ENCODE assay signal across 9 mouse cellular contexts in the genomic region with DNA sequence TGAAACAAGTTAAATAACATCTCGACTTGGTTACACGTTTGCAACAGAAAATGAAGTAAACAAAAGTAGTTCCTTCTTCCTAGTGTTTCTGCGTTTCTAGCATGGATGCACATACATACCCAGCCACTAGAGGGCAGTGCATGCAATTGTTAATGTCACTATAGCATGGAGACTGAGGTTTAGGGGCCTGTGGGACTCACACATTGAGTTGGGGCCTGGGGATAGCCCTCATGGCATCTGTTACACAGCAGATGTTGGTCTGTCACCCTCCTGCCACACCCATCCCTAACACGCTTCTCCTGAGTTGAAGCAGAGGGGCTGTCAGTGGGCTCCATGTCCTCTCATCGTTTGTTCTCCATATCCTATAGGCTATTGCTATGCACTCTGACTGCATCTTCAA. TPM values are rescaled to one million over a fixed set of nuclear protein-coding genes. Genes with fewer than 3 reads are reported as not detected.
DNase-seq lines count a peak whose midpoint lies in the region; ATAC-seq and TF ChIP-seq lines count a peak whose summit lies in the region.
"Had no signal": no experiment of that assay in that cellular context is flagged by ENCODE, and none has a peak within 500 bp of the region (broad histone marks: within the 10 kb centered on the region; RNA-seq: fewer than 3 reads in every experiment).

No protein-coding gene starts in this region.

- no peak overlapping the region for H3K27ac ChIP-seq in lung, postnatal 0 days (ENCODE audit: low read length)
- H3K27ac ChIP-seq in hindbrain, embryonic 12.5 days = no peak overlapping the region
- no peak overlapping the region for H3K27ac ChIP-seq in hindbrain, embryonic 14.5 days

- no peaks in the 10 kb centered on the region for H3K27me3 ChIP-seq in lung, postnatal 0 days (replicated peaks; ENCODE audit: insufficient read depth, low read length)
- H3K27me3 ChIP-seq in hindbrain, embryonic 12.5 days = no peaks in the 10 kb centered on the region
- no peaks in the 10 kb centered on the region for H3K27me3 ChIP-seq in hindbrain, embryonic 14.5 days (ENCODE audit: control insufficient read depth, insufficient read depth, low read length)

- H3K4me3 ChIP-seq in lung, postnatal 0 days (ENCODE audit: low read depth, low read length) = no peak overlapping the region
- H3K4me3 ChIP-seq in hindbrain, embryonic 12.5 days = no peak overlapping the region
- H3K4me3 ChIP-seq in hindbrain, embryonic 14.5 days (replicated peaks; ENCODE audit: low read length) = no peak overlapping the region
- H3K4me3 ChIP-seq: myocyte had no signal

- 50% methylated on average over 5 of the region's 5 CpGs for WGBS in lung, postnatal 0 days
- 69% methylated on average over 5 of the region's 5 CpGs for WGBS in hindbrain, embryonic 12.5 days
- 60% methylated on average over 5 of the region's 5 CpGs for WGBS in hindbrain, embryonic 14.5 days

- TF ChIP-seq CTCF in lung, postnatal 0 days (IDR thresholded peaks at IDR 0.05) = peak; percentile 75

- H3K9ac ChIP-seq in lung, postnatal 0 days (replicated peaks; ENCODE audit: low read depth) = no peak overlapping the region
- no peak overlapping the region for H3K9ac ChIP-seq in hindbrain, embryonic 12.5 days
- H3K9ac ChIP-seq in hindbrain, embryonic 14.5 days = no peak overlapping the region

- H3K4me2 ChIP-seq in lung, postnatal 0 days (replicated peaks; ENCODE audit: low read depth, low read length) = no peak overlapping the region
- no peak overlapping the region for H3K4me2 ChIP-seq in hindbrain, embryonic 12.5 days (replicated peaks)
- H3K4me2 ChIP-seq in hindbrain, embryonic 14.5 days (replicated peaks) = no peak overlapping the region

- no peaks in the 10 kb centered on the region for H3K9me3 ChIP-seq in lung, postnatal 0 days (ENCODE audit: low read length)
- no peaks in the 10 kb centered on the region for H3K9me3 ChIP-seq in hindbrain, embryonic 12.5 days (replicated peaks)
- H3K9me3 ChIP-seq in hindbrain, embryonic 14.5 days (ENCODE audit: control insufficient read depth, low read length) = no peaks in the 10 kb centered on the region

- ATAC-seq in lung, postnatal 0 days = no peak
- ATAC-seq in hindbrain, embryonic 12.5 days (ENCODE audit: low FRiP score) = no peak
- ATAC-seq in hindbrain, embryonic 14.5 days (ENCODE audit: low FRiP score) = no peak

- intact Hi-C loops in left cerebral cortex, postnatal 4 days (cut with DNase I) = loop anchor here (5.0 kb wide), 1 partner anchor 41 kb away; no protein-coding TSS in a partner anchor

- H3K36me3 ChIP-seq in lung, postnatal 0 days (ENCODE audit: insufficient read depth, low read length) = no peaks in the 10 kb centered on the region
- H3K36me3 ChIP-seq in hindbrain, embryonic 12.5 days = peaks cover 18% of the 10 kb centered on the region
- H3K36me3 ChIP-seq in hindbrain, embryonic 14.5 days (replicated peaks; ENCODE audit: control insufficient read depth, insufficient read depth) = peaks cover 30% of the 10 kb centered on the region

- TF ChIP-seq EP300 in lung, postnatal 0 days (IDR thresholded peaks at IDR 0.05) = no peak

- no peaks in the 10 kb centered on the region for H3K4me1 ChIP-seq in lung, postnatal 0 days (ENCODE audit: insufficient read depth, low read depth, low read length)
- peaks cover 27% of the 10 kb centered on the region for H3K4me1 ChIP-seq in hindbrain, embryonic 12.5 days
- peaks cover 17% of the 10 kb centered on the region for H3K4me1 ChIP-seq in hindbrain, embryonic 14.5 days (replicated peaks; ENCODE audit: control insufficient read depth, insufficient read depth, low read length)

- DNase-seq in kidney, adult 18-20 months = peak; percentile 8
- no peak for DNase-seq in kidney, adult 11 months
- DNase-seq in CD4-positive helper T cell, adult 2 months (ENCODE audit: low read depth, low spot score) = peak; percentile 23
- peak; percentile 49 for DNase-seq in ZHBTc4 (ENCODE audit: low read depth, low spot score)
- DNase-seq in lung, postnatal 0 days (ENCODE audit: low spot score) = no peak
- no peak for DNase-seq in hindbrain, embryonic 14.5 days (ENCODE audit: low spot score)
- DNase-seq in left cerebral cortex, postnatal 4 days = no peak

RNA-seq across cellular contexts. Expression of gene Adcyap1r1, which starts 9.4 kb away (rescaled TPM):
- 0.11 and 0.23 TPM in 2 replicates for polyA plus RNA-seq in lung, postnatal 0 days (2015; fragmentation: Nextera tagmentation; extraction: Ambion mirVana)
- polyA plus RNA-seq in hindbrain, embryonic 12.5 days (2016; fragmentation: Nextera tagmentation; extraction: Ambion mirVana) = 36.6 and 44.5 TPM in 2 replicates
- polyA plus RNA-seq in hindbrain, embryonic 14.5 days (2014; fragmentation: Nextera tagmentation; extraction: Ambion mirVana) = 73.4 and 75.1 TPM in 2 replicates
- total RNA-seq in left cerebral cortex, postnatal 4 days (2021) = 100 to 1,000 TPM; 112 to 131 TPM
- polyA plus RNA-seq: myocyte had no signal

Comparison
In these comparisons a context has a peak if more than half of its experiments do, and no peak if none do; other contexts are left out.
1. DNase-seq: peak in kidney, adult 18-20 months (single experiment), CD4-positive helper T cell, adult 2 months (single experiment) and ZHBTc4 (single experiment); none in kidney, adult 11 months (single experiment), lung, postnatal 0 days (single experiment), hindbrain, embryonic 14.5 days (single experiment) and left cerebral cortex, postnatal 4 days (single experiment).
2. RNA of gene Adcyap1r1, which starts 9.4 kb away (polyA plus RNA-seq): 73.4 to 75.1 TPM in hindbrain, embryonic 14.5 days and 36.6 to 44.5 TPM in hindbrain, embryonic 12.5 days; 0.11 to 0.23 TPM in lung, postnatal 0 days; every median in the first group is over 10 times any median in the second.